Mouse (Mus musculus): ENCODE results near the gene Btbd35f24. TPM values are rescaled to one million over a fixed set of nuclear protein-coding genes. Genes with fewer than 3 reads are reported as not detected.

Btbd35f24 gene
- polyA plus RNA-seq (2012; ENCODE audit: low replicate concordance) = not detected in 2 replicates

DNA sequence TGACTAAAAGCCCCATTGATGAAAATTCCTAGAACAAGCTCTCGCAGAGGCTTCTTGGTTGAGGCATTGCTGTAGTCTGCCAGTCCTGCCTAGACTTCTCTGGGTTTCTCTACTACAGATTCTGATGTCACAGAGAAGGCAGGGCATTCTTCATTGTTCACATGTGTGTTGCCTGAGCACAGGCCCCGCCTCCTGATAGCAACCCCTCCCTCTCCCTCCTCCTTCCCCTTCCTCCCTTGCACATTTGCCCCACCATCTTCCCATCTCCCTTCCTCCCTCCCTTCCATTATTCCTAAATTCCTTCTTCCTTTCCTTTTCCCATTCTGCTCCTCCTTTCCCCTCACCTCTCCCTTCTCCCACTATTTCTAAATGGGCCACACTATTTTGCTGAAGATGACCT is at the start of gene Btbd35f24:
Gene Btbd35f24 (minus strand): TSS at position 101 of the 400 bp plus-strand sequence.

Other genes with a start within 250 kb of the Btbd35f24 start
- not detected in 2 replicates for gene Btbd35f23, start 119.0 kb downstream of the Btbd35f24 start, polyA plus RNA-seq (2012; ENCODE audit: low replicate concordance)
- not detected in 2 replicates for gene Btbd35f11, start 247.9 kb upstream of the Btbd35f24 start, polyA plus RNA-seq (2012; ENCODE audit: low replicate concordance)